Mouse (Mus musculus): ENCODE measurements around the gene Dock7.

The Dock7 gene

DNA sequence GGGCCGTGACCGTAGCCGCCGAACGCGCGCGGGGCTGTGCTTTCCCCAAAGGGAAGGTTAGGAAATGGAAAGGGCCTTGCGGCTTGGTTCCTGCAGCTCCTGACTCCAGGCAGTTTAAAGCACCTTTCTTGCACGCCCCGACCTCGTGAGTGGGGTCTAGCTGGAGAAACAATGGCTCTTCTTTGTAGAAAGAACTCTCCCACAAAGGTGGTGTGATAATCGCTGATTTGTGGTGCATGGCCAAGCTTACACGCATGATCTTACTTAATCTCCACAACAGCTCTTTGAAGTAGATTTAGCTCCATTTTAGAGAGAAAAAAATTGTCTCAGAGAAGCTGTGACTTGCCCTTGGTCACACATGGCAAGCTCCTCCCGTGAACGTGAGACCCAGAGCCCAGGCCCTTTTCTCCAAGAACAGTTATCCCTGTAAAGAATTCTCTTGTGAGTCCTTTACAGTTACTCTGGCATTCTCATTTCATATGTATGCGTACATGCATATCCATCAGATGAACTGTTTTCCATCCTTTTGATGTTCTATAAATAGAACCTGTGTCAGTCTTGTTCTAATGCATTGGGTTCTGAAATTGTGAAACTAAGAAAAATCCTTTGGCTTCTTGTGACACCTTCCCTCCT, 524 bp upstream of the Dock7 start:
- no peak for DNase-seq (ENCODE audit: low spot score in 2 of 2)

DNA sequence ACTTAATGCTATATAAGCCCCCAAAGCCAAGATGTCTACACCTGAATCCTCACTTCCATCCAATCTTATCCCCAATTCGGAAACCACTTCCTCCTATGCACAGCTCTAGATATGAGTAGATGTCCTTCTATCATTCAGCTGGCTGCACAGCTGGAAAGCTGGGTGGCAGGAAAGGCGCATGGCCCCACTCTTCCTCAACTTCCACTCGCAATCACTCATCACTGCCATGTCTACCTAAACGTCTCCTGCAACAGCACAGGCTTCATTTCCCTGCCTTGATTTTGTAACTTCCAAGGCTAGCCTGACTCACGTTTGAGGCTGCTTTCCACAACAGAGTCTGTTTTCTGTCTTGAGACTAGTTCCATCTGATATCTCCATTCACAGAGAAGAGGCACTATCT, 1.7 kb downstream of the Dock7 start:
- DNase-seq (ENCODE audit: low spot score in 2 of 2): no peak

DNA sequence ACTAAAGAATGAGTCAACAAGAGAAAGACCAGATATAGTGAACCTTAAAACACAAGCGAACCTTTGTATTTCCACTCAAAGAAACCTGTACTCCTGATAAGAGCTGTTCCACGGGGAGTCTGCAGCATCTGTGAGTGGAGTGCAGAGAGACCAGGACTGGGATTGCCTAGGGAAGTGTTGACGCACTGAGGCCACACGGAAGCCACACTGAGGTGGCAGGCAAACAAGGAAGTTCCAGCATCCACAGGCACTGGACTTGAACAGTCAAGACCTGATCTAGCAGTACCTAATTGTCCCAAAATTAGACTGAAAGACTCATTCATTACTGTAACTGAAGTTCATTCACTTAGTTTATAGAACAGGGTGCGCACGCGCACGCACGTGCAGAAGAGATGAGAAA, 4.9 kb downstream of the Dock7 start:
- DNase-seq (ENCODE audit: low spot score in 2 of 2): no peak

DNA sequence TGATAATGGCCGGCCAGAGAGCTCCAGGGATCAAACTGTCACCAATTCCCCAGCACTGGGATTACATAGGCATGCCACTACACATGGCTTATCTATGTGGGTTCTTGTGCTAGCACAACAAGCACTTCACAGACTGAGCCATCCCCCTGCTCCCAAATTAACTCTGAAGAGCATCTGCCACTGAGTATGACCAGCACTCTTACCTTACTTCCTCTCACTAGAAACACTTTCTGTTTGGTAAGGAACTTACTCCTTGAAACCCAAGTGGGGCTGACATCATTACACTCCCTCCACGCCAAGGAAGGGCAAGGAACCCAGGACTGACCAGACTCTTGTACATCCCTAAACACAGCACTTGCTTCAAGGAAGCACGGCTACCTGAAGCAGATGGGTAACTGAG, 9.0 kb downstream of the Dock7 start:
- DNase-seq (ENCODE audit: low spot score in 2 of 2): no peak

DNA sequence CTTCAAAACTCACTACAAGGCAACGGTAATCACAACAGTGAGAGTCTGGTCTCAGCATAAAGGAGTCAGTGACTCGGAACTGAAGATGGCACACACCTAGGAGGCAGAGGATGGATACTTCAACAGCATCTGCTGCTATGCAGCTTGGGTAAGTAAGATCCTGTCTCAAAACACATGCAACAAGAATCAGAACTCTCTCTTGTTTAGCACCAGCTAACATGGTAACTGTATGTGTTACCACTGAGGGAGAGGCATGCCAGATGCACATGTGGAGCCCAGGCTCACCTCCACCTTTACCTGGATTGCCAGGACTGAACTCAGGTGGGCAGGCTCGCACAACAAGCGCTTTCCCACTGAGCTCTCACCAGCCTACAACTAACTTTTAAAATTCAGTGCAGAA, 11.9 kb downstream of the Dock7 start:
- no peak for DNase-seq (ENCODE audit: low spot score in 2 of 2)

DNA sequence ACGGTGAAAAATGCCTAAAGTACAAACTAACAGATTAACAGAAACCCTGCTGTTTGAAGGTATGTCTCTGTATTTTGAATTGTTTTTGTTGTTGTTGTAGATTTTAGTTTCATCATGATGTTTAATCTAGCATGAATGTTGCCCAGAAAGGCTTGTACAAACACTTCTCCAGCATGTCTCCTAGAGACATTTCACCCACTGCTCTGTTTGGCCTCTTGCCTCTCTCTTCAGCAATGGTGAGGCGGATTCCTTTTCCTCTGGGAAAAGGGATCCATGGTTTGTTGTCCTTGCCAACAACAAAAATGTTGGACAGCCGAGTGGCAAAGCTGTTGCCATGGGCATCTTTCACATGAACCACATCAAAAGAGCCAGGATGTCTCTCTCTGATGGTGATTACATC, 17.9 kb downstream of the Dock7 start:
- DNase-seq (ENCODE audit: low spot score in 2 of 2): no peak

DNA sequence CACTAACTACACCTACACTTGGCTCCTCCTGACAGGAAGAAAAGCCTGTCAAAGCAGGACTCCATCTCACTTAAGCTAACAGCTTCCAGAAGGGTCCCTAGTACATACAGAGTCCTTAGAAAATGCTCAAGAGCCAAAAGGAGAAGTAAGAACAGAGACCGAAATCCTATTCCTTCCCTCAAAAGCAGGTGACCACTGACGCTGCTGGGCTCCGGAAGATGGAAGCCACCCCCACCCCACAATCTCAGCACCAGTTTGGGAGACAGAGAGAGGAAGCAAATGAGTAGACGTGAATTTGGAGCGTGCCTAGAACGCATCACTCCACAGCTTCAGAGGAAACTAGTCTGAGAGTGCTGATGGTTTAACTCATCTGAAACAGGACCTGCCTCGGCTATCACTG, 20.0 kb downstream of the Dock7 start:
- no peak for DNase-seq (ENCODE audit: low spot score in 2 of 2)

DNA sequence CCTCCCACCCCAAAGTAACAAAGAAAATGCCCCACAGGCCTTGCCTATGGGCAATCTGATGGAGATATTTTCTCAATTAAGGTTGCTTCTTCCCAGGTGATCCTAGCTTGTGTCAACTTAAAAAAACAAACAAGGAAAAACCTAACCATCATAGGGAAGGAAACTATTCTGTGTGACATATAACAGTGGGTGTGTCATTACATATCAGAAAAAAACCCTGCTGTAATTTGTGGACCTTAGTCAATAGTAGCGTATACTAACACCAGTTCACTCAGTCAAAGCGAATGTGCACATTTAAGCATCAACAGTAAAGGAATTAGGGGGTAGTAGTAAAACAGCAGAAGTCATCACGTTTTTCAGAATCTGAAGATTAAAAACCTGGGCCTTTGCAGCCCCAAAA, 28.9 kb downstream of the Dock7 start:
- DNase-seq (ENCODE audit: low spot score in 2 of 2): no peak

DNA sequence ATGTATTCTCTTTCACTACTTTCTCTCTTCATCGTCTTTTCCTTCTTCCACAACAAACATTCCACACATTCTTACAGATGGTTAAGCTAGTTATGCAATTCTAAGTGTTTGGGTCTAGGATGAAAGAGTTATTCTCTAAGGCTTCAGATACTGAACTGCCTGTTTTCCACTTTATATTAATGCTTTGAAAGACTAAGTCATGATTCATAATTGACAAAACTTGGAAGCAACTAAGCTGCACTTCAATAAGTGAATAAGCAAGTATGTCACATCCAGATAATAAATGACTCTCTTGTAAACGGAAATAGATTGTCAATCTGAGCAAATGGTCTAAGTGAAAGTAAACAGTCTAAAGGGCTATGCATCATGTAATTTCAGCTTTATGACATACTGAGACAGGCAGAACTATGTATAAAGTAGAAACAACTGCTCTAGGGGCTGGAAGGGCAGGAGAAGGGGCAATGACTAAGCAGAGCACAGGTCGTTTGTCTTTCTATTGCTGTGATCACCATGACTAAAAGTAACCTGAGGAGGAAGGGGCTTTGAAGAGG, 29.5 kb downstream of the Dock7 start:
- no peak for DNase-seq (ENCODE audit: low spot score in 2 of 2)

DNA sequence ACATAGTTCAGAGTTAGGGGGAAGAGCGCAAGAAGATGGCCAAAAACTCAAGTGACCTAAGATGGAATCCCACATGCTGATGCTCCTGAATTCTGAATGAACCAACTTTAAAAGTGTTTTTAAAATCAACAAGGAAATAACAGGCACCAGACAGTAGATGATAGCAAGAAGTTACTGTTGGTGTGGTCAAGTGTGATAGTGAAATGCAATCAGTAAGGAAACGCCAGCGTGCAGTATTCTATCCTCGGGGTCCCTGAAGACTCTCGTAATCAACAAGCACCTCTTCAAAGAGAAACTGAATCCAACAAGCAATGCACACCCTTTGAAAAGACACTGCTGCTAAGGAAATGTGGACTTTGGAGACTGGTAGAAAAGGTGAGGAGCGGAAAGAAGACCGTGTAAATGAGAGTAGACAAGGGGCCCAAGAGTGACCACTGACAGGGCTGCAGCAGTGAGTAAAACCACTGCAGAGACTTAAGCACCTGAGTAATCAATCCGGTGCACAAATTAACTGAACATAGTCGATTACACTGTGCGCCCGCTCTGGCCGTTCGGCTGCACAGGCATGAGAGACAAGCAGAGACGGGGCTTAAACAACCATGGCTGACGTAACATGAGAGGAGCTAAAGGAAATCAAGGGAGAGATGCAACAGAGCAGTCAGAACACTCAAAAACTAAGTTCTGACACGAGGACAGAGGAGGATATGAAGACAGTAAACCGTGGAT, 32.8 kb downstream of the Dock7 start:
- DNase-seq (ENCODE audit: low spot score in 2 of 2): no peak

DNA sequence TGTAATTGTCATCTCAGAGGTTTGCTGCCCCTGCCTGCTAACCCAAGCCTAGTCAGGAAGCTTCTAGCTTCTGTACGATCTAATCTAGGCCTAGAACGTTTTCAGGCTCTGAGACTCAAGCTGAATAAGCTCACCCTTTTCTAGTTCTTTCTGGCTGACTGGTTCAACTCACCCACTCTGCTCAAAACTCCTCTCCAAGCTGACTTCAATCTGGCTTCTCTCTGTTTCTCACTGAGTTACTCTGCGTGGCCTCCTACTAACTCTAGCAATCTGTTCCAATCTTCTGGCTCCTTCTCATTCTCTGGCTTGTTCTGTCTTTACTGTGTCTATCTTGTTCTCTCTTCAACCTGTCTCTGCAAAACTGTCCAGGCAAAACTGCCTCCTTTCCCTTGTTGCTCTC, 36.9 kb downstream of the Dock7 start:
- no peak for DNase-seq (ENCODE audit: low spot score in 2 of 2)

DNA sequence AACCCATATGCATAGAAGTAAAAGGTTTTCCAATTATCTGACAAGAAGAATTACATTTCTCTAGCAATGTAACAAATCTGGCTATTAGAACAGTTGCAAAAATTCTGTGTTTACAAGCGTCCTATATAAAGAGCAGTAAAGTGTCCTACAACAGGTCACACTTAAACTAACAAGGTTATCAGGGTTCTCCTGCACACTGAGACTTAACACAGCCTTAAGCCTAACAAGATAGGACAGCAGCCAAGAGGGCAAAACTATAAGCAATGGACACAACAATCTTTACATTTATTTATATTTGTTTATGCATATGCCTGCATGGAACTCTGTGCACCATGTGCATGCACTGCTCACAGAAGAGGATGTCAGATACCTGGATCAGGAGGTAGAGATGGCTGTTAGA, 39.5 kb downstream of the Dock7 start:
- DNase-seq (ENCODE audit: low spot score in 2 of 2): no peak

DNA sequence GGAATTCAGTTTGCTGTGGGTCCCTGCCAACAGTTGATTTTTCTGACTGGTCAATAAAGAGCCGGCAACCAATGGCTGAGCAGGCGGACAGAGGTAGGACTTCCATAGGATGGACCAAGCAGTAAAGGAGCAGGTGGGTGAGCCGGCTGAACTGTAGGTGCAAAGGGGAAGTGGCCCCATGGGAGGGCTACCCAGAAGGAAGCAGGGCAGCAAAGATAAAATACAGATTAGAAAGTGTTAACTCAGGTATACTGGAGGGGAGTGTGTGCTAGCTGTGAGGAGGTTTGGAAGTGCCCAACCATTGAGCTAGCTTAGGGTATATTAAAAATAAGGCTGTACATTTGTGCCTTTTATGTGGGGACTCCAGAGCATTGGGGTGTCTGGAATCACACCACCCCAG, 42.7 kb downstream of the Dock7 start:
- no peak for DNase-seq (ENCODE audit: low spot score in 2 of 2)

DNA sequence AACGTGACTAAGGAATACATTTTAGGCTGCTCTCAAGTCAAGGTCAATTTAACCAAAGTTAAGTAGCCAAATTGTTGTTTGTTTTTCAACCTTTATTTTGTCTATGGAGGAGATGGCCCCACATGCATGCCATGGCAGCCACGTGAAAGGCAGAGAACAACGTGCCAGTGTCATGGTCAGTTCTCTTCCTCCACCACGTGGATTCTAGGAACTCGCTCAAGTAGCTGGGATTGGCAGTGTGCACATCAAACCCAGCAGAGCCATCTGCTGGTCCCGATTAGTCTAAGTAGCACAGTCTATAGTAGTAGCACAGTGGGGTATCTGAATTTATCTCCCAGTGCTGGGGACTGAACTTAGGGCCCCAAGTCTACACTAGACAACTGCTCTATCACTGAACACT, 51.9 kb downstream of the Dock7 start:
- DNase-seq (ENCODE audit: low spot score in 2 of 2): no peak

DNA sequence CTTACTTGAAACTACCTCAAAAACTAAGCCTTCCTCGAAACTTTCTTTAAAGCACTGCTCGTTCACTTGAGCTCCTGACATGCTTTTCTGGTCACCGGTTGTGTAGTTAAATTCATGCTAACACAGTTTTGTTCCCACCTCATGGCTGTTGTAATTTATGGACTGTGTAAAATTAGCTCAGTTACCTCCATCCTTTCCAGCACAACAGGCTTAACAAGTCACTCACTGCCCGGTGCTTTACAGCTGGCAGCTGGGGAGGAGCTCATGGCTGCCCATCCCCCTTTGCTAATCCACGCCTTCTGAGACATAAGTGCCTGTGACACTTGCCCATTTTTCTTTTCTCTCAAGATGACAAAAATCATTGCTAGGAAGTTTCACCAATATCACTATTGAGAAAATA, 56.2 kb downstream of the Dock7 start:
- DNase-seq (ENCODE audit: low spot score in 2 of 2): no peak

DNA sequence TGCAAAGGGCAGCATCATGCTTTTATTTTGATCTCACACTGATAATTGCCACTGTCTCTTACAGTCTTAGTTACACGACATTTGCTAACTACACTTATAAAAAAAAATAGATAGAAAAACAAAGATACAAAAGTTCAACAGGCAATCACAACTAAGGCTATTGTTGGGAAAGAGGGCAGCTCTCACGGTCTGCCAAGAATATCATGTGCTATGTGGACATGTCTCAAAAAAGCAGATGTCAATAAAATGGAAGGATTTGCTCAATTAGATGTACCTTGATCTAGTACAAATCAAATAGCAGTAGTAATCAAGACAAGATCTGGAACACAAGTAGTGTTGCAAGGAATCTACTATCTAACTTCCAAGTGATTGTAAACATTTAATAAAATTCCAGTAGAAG, 72.1 kb downstream of the Dock7 start:
- DNase-seq (ENCODE audit: low spot score in 2 of 2): no peak

DNA sequence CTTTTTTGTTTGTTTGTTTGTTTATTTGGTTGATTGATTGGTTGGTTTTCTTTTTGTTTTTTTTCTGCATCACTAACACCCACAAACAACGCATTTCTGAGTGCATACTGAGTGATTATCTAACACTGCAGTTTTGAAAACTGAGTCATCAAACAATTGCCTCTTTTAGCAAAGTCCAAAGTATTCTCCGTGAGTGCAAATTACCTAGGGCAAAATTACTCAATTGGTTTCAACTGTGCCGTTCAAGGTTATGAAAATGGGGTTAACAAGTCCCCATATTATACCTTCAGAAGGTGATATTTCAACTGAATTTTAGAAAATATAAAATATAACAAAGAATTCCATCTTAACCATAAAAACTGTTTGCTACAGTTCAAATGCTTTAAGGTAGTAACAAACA, 74.2 kb downstream of the Dock7 start:
- no peak for DNase-seq (ENCODE audit: low spot score in 2 of 2)

DNA sequence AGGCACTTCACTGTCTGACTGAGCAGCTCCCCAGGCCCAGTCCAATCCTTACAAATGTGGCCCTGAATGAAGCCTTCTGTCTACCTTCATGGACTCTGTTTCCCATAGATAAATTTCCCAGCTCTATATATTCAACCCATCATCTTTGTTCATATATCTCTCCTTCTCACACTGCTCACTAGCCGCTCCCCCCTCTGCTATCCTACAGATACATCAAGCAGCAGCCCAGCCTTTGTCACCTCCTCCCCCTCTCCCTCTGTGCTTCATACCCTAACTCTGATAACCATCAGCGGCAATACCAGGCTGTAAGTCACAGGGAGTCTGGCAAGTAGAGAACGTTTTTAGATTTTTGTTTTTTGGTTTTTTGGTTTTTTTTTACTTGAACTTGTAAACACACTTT, 75.9 kb downstream of the Dock7 start:
- no peak for DNase-seq (ENCODE audit: low spot score in 2 of 2)

DNA sequence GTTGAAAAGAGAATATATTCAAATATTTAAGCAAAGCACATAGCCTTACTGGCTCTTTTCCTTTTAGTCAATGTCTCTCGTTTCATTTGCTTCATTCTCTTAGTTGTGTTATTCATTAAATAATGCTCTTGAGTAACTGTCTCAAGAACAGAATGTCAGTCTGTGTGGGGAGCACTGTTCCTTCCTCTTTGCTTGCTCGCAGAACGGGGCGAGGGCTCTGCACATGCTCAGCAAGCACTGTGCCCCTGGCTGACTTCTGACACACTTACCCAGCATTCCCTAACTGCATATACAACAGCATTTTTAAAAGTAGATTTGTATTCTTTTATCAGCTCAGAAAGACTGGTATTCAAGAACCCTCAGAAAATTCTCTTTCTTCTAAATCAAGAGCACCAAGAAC, 87.8 kb downstream of the Dock7 start:
- DNase-seq (ENCODE audit: low spot score in 2 of 2): no peak

DNA sequence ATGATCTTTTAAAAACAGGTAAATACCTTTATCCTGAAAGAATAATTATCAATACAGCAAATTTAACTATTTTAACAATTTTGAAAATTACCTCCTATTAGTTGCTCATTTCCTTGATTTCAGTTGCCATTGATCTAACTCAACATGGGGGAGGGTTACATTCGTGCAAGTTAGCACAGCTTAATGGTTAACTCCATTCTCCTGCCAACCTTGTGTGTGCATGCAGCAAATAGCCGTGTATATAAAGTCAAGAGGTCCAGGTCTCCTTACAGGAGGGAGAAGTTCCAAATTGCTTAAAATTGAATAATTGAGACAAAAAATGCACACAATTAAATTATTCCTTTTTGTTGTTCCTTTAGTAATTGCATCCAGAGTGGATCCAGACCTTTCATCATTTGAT, 90.0 kb downstream of the Dock7 start, which contains the start of gene Angptl3:
TSS of gene Angptl3 (plus strand) at position 269 of the 400 bp plus-strand sequence.
- DNase-seq (ENCODE audit: low spot score in 2 of 2): no peak

DNA sequence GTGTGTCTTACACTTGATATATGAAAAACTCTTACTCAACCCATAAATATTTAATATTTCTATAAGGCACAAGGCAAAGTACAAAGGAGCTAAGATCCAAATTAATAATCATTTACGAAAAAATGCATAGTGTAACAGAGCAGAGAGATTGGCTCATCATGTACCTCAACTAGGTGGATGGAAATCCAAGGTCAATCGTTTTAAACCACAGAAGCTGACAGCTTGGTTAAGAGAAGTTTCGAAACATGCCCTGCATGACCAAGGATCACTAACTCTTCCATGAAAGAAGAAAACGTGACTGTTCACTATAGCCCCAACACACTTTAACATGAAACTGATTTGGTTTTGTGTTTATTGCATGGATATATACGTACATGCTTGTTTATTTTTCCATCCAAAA, 92.3 kb downstream of the Dock7 start:
- no peak for DNase-seq (ENCODE audit: low spot score in 2 of 2)

DNA sequence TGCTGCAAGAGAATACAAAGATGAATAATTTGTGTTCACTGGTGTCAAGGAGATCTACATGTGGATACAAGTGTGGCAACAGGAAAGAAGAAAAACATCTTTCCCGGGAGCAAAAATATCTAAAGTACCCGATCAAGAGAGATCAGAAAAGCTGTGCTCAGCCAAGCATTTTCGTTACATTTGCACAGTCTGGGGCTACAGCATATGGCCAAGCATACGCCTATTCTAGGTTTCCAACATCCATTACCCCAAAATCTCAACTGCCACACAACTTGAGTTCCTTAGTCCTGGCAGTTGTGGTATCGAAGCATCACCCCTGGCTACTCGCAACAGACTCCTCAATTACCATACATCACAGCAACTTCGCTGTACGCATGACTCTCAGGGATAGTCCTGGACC, 98.5 kb downstream of the Dock7 start:
- DNase-seq (ENCODE audit: low spot score in 2 of 2): peak in 1 of 2 experiments; percentile 22

DNA sequence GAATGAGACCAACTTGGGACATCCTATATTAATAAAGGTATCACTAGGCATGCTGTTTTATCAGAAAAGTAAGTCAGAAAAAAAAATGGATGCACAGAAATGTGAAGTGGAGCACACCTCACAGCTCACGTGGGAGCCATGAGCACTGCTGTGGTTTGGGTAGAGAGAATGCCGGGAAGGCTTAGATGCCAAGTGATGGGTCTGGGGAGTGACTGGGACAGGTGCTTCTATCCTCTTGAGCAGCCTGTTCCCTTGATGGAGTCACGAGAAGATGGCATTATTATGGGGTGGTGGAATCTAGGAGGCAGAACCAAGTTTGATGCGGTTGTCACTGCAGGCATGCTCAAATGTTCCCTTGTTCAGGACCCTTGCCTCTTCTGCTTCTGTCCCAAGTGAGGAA, 109.7 kb downstream of the Dock7 start:
- no peak for DNase-seq (ENCODE audit: low spot score in 2 of 2)

DNA sequence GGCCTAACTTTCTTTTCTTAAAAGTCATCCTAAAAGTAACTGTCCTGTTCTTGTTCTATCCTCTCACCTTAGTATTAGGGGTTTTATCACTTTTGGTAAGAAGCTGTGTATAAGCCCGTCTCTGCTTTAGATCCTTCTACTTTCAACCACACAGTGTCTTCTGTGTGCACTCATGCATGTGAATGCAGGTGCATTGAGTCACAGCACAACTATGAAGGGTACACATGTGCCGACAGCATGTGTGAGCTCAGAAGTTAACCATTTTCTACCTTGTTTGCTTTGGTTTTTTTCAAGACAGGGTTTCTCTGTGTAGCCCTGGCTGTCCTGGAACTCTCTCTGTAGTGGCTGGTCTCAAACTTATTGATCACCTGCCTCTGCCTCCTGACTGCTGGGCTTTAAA, 114.4 kb downstream of the Dock7 start:
- no peak for DNase-seq (ENCODE audit: low spot score in 2 of 2)
